Mouse (Mus musculus): ENCODE measurements around the gene Fermt3. TPM values are rescaled to one million over a fixed set of nuclear protein-coding genes. Genes with fewer than 3 reads are reported as not detected.
"Not testable (repeated sequence)": the region's sequence is repeated elsewhere in the genome, so short reads cannot be mapped to it uniquely, and the experiment has no call there.

The Fermt3 gene
- polyA plus RNA-seq, 1 experiment from 2014 or later = 16.0 TPM

- no peak overlapping the region for H3K4me3 ChIP-seq (ENCODE audit: low read depth, low read length)
- H3K36me3 ChIP-seq (ENCODE audit: insufficient read depth, low read length) = no peaks in the 10 kb centered on the region
- 38% methylated on average over 3 of the region's 3 CpGs for WGBS
- DNase-seq (ENCODE audit: low spot score) (peak; percentile 73), ATAC-seq (no peak)
- no peaks in the 10 kb centered on the region for H3K27me3 ChIP-seq (replicated peaks; ENCODE audit: insufficient read depth, low read length)
- no peak overlapping the region for H3K4me2 ChIP-seq (replicated peaks; ENCODE audit: low read depth, low read length)
- TF ChIP-seq CTCF (IDR thresholded peaks at IDR 0.05) (no peak), EP300 (IDR thresholded peaks at IDR 0.05) (no peak; the same call in 1 of the 2 replicates)
- peaks cover 7% of the 10 kb centered on the region; the same call in 1 of the 2 replicates for H3K4me1 ChIP-seq (ENCODE audit: insufficient read depth, low read depth, low read length)
- H3K9me3 ChIP-seq (ENCODE audit: low read length) = no peaks in the 10 kb centered on the region
- H3K9ac ChIP-seq (replicated peaks; ENCODE audit: low read depth) = no peak overlapping the region
- no peak overlapping the region for H3K27ac ChIP-seq (ENCODE audit: low read length)
Measured at GRCm38 (mm10) chr19:7055173-7055572, 35.9 kb upstream of the Fermt3 start.

DNA sequence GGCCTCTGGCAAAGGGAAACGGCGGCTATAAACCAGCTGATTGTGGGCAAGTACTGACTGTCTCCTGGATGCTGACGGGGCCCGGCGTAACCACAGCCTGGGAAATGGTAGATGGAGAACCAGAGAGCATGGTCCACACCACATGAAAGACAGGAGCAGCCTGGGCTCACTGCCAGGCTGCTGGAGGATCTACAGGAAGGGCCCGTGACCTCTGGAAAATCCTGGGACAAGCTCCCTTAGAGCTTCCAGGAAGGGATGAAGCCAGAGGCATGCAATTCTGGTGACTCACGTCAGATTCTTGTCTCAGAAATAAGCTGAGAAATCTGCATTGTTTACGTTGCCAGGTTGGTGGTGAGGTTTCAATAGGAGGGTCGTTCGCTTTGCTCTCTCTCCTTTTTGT lies 35.5 kb upstream of the Fermt3 start:
- H3K4me1 ChIP-seq (ENCODE audit: insufficient read depth, low read depth, low read length) = peaks cover 7% of the 10 kb centered on the region; the same call in 1 of the 2 replicates
- H3K9me3 ChIP-seq (ENCODE audit: low read length) = no peaks in the 10 kb centered on the region
- H3K9ac ChIP-seq (replicated peaks; ENCODE audit: low read depth) = no peak overlapping the region
- H3K4me2 ChIP-seq (replicated peaks; ENCODE audit: low read depth, low read length) = no peak overlapping the region
- 39% methylated on average over 10 of the region's 10 CpGs for WGBS
- H3K36me3 ChIP-seq (ENCODE audit: insufficient read depth, low read length) = no peaks in the 10 kb centered on the region
- no peak overlapping the region for H3K27ac ChIP-seq (ENCODE audit: low read length)
- ATAC-seq = peak; percentile 13
- peak; percentile 29; the same call in 1 of the 2 replicates for TF ChIP-seq EP300 (IDR thresholded peaks at IDR 0.05)
- TF ChIP-seq CTCF (IDR thresholded peaks at IDR 0.05) = no peak
- H3K4me3 ChIP-seq (ENCODE audit: low read depth, low read length) = no peak overlapping the region
- no peaks in the 10 kb centered on the region for H3K27me3 ChIP-seq (replicated peaks; ENCODE audit: insufficient read depth, low read length)
- DNase-seq (ENCODE audit: low spot score) = peak; percentile 81

- H3K27ac ChIP-seq (ENCODE audit: low read length); H3K4me3 ChIP-seq (ENCODE audit: low read depth, low read length); H3K36me3 ChIP-seq (ENCODE audit: insufficient read depth, low read length); H3K4me2 ChIP-seq (replicated peaks; ENCODE audit: low read depth, low read length); DNase-seq (ENCODE audit: low spot score); H3K27me3 ChIP-seq (replicated peaks; ENCODE audit: insufficient read depth, low read length); H3K9me3 ChIP-seq (ENCODE audit: low read length); H3K9ac ChIP-seq (replicated peaks; ENCODE audit: low read depth); ATAC-seq; H3K4me1 ChIP-seq (ENCODE audit: insufficient read depth, low read depth, low read length): not testable (repeated sequence)
- 90% methylated on average over 4 of the region's 4 CpGs for WGBS
Measured at GRCm38 (mm10) chr19:7053382-7053781, 34.1 kb upstream of the Fermt3 start.

- Histone ChIP-seq H3K27me3 (replicated peaks; ENCODE audit: insufficient read depth, low read length) (no peaks in the 10 kb centered on the region), H3K4me1 (ENCODE audit: insufficient read depth, low read depth, low read length) (no peaks in the 10 kb centered on the region), H3K27ac (ENCODE audit: low read length) (no peak overlapping the region), H3K4me2 (replicated peaks; ENCODE audit: low read depth, low read length) (no peak overlapping the region), H3K9me3 (ENCODE audit: low read length) (no peaks in the 10 kb centered on the region), H3K9ac (replicated peaks; ENCODE audit: low read depth) (no peak overlapping the region), H3K36me3 (ENCODE audit: insufficient read depth, low read length) (no peaks in the 10 kb centered on the region), H3K4me3 (ENCODE audit: low read depth, low read length) (no peak overlapping the region)
- DNase-seq (ENCODE audit: low spot score) (no peak), ATAC-seq (no peak)
- TF ChIP-seq EP300 (IDR thresholded peaks at IDR 0.05) = no peak
- TF ChIP-seq CTCF (IDR thresholded peaks at IDR 0.05) = no peak
- 46% methylated on average over 4 of the region's 4 CpGs for WGBS
Measured at GRCm38 (mm10) chr19:7044706-7045105, 25.4 kb upstream of the Fermt3 start.

DNA sequence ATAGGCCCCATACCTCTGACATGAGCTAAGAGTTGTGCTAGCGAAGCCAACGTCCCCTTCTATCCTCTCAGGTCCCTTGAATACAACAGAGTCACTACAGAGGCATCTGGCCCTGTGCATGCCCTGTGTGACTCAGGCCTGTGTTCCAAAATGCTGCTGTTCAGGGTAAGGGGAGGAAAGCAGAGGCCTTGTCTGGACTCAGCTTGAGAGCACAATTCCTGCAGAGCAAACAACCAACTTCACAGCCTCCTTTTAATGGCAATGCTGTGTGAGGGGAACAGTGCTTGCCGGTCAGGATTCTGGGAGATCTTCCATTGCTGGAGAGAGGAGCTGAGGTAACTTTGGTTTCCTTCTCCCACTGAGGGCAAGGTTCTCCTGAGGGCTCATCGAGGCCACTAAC lies 25.0 kb upstream of the Fermt3 start:
- Histone ChIP-seq H3K4me3 (ENCODE audit: low read depth, low read length) (no peak overlapping the region), H3K4me1 (ENCODE audit: insufficient read depth, low read depth, low read length) (no peaks in the 10 kb centered on the region), H3K9me3 (ENCODE audit: low read length) (no peaks in the 10 kb centered on the region), H3K4me2 (replicated peaks; ENCODE audit: low read depth, low read length) (no peak overlapping the region), H3K27me3 (replicated peaks; ENCODE audit: insufficient read depth, low read length) (no peaks in the 10 kb centered on the region), H3K27ac (ENCODE audit: low read length) (no peak overlapping the region), H3K36me3 (ENCODE audit: insufficient read depth, low read length) (no peaks in the 10 kb centered on the region), H3K9ac (replicated peaks; ENCODE audit: low read depth) (no peak overlapping the region)
- no peak for DNase-seq (ENCODE audit: low spot score)
- no peak for TF ChIP-seq EP300 (IDR thresholded peaks at IDR 0.05)
- no peak for TF ChIP-seq CTCF (IDR thresholded peaks at IDR 0.05)
- ATAC-seq = no peak
- 52% methylated on average over 4 of the region's 4 CpGs for WGBS

- ATAC-seq (no peak), DNase-seq (ENCODE audit: low spot score) (no peak)
- Histone ChIP-seq H3K27ac (ENCODE audit: low read length) (0 out of 2 replicates have a peak overlapping the region, but pooled peaks have one; percentile 94), H3K9ac (replicated peaks; ENCODE audit: low read depth) (no peak overlapping the region), H3K4me3 (ENCODE audit: low read depth, low read length) (no peak overlapping the region), H3K27me3 (replicated peaks; ENCODE audit: insufficient read depth, low read length) (no peaks in the 10 kb centered on the region), H3K4me1 (ENCODE audit: insufficient read depth, low read depth, low read length) (no peaks in the 10 kb centered on the region), H3K9me3 (ENCODE audit: low read length) (no peaks in the 10 kb centered on the region), H3K36me3 (ENCODE audit: insufficient read depth, low read length) (no peaks in the 10 kb centered on the region), H3K4me2 (replicated peaks; ENCODE audit: low read depth, low read length) (peak overlapping the region; percentile 67; the same call in 1 of the 2 replicates)
- 87% methylated on average over 2 of the region's 2 CpGs for WGBS
- TF ChIP-seq CTCF (IDR thresholded peaks at IDR 0.05) (no peak), EP300 (IDR thresholded peaks at IDR 0.05) (no peak)
Measured at GRCm38 (mm10) chr19:7041171-7041570, 21.9 kb upstream of the Fermt3 start.

GRCm38 (mm10) chr19:7040637-7041130 lies 21.4 kb upstream of the Fermt3 start:
- WGBS = 15% methylated on average over 13 of the region's 13 CpGs
- ATAC-seq (0 out of 2 replicates have a peak, but pooled peaks have one; percentile 0), DNase-seq (ENCODE audit: low spot score) (no peak)
- Histone ChIP-seq H3K9me3 (ENCODE audit: low read length) (no peaks in the 10 kb centered on the region), H3K4me1 (ENCODE audit: insufficient read depth, low read depth, low read length) (no peaks in the 10 kb centered on the region), H3K27ac (ENCODE audit: low read length) (peak overlapping the region; percentile 94), H3K36me3 (ENCODE audit: insufficient read depth, low read length) (no peaks in the 10 kb centered on the region), H3K4me2 (replicated peaks; ENCODE audit: low read depth, low read length) (peak overlapping the region; percentile 67), H3K9ac (replicated peaks; ENCODE audit: low read depth) (peak overlapping the region; percentile 50), H3K4me3 (ENCODE audit: low read depth, low read length) (peak overlapping the region; percentile 46), H3K27me3 (replicated peaks; ENCODE audit: insufficient read depth, low read length) (no peaks in the 10 kb centered on the region)
- TF ChIP-seq CTCF (IDR thresholded peaks at IDR 0.05) (no peak), EP300 (IDR thresholded peaks at IDR 0.05) (no peak)
